Mouse (Mus musculus): ENCODE data around the gene Gm10974.

DNA sequence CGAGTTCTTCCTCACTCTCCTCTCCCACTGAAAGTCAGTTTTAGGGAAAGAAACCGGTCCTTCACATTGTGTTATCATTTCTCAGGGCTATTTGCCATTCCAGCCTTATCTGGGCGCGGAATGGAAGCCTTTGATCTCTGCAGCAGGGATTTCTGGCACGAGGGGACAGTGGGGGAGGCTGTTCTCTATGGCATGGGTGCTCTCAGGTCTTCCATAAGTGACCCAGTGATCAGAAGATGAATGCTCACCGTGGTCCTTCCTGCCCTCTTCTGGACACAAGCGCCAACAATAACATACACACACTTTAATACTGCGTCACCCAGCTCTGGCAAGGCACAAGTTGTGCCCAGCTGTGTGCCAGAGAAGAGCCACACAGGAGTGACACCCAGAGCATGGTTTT lies 41.3 kb downstream of the Gm10974 start:
- TF ChIP-seq SMC3 (IDR thresholded peaks at IDR 0.05; ENCODE audit: low read depth, low read length) (no peak), MXI1 (IDR thresholded peaks at IDR 0.05; ENCODE audit: low read depth, low read length) (no peak), POLR2A (IDR thresholded peaks at IDR 0.05; ENCODE audit: low read depth, low read length) (no peak), EP300 (IDR thresholded peaks at IDR 0.05; ENCODE audit: low read length) (no peak), E2F4 (IDR thresholded peaks at IDR 0.05; ENCODE audit: insufficient replicate concordance, low read depth, low read length) (no peak), MEF2A (IDR thresholded peaks at IDR 0.05; ENCODE audit: borderline replicate concordance, low read depth, low read length) (no peak), CTCF (conservative IDR thresholded peaks at IDR 0.05 in 1 of 2, IDR thresholded peaks at IDR 0.05 in 1 of 2; ENCODE audit: low read depth in 2 of 2, low read length in 2 of 2) (no peak), ETS1 (conservative IDR thresholded peaks at IDR 0.05; ENCODE audit: low read depth, low read length) (no peak), UBTF (IDR thresholded peaks at IDR 0.05; ENCODE audit: low read depth, low read length) (no peak), CHD2 (IDR thresholded peaks at IDR 0.05; ENCODE audit: low read length) (no peak), USF1 (IDR thresholded peaks at IDR 0.05; ENCODE audit: low read depth, low read length) (no peak), PAX5 (IDR thresholded peaks at IDR 0.05; ENCODE audit: low read length) (no peak), ZC3H11A (IDR thresholded peaks at IDR 0.05; ENCODE audit: low read depth, low read length) (no peak), ZNF384 (IDR thresholded peaks at IDR 0.05; ENCODE audit: low read depth, low read length) (no peak)

Measured in CH12.LX (cell line).